Mouse (Mus musculus): Measurements from ENCODE around the gene Gm49416. TPM values are rescaled to one million over a fixed set of nuclear protein-coding genes. Genes with fewer than 3 reads are reported as not detected.

Gm49416 gene
- polyA plus RNA-seq, 1 experiment from 2014 or later: not detected

GRCm38 (mm10) chr19:8898576-8898975, 9.8 kb downstream of the Gm49416 start:
- DNase-seq (ENCODE audit: low spot score) (peak; percentile 4), ATAC-seq (ENCODE audit: low read depth) (no peak)
- H3K4me3 ChIP-seq (ENCODE audit: low read depth, low read length): peak overlapping the region; percentile 98
- no peaks in the 10 kb centered on the region for H3K27me3 ChIP-seq (replicated peaks; ENCODE audit: control insufficient read depth, insufficient read depth, low read length)
- H3K27ac ChIP-seq (replicated peaks; ENCODE audit: low read depth, low read length): peak overlapping the region; percentile 88
- H3K4me2 ChIP-seq (ENCODE audit: low read depth, low read length): peak overlapping the region; percentile 90
- 8% methylated on average over 13 of the region's 13 CpGs for WGBS
- H3K9me3 ChIP-seq (ENCODE audit: control insufficient read depth, low read length): no peaks in the 10 kb centered on the region
- peak overlapping the region; percentile 97 for H3K9ac ChIP-seq (ENCODE audit: low read depth, low read length)
- peaks cover 37% of the 10 kb centered on the region for H3K36me3 ChIP-seq (ENCODE audit: control insufficient read depth, insufficient read depth, low read length)
- peaks cover 16% of the 10 kb centered on the region for H3K4me1 ChIP-seq (ENCODE audit: control insufficient read depth, insufficient read depth, low read length)

GRCm38 (mm10) chr19:8899079-8899478, 10.4 kb downstream of the Gm49416 start:
- Histone ChIP-seq H3K36me3 (ENCODE audit: control insufficient read depth, insufficient read depth, low read length) (peaks cover 40% of the 10 kb centered on the region), H3K4me2 (ENCODE audit: low read depth, low read length) (peak overlapping the region; percentile 90), H3K27me3 (replicated peaks; ENCODE audit: control insufficient read depth, insufficient read depth, low read length) (no peaks in the 10 kb centered on the region), H3K4me3 (ENCODE audit: low read depth, low read length) (peak overlapping the region; percentile 98), H3K4me1 (ENCODE audit: control insufficient read depth, insufficient read depth, low read length) (peaks cover 16% of the 10 kb centered on the region), H3K27ac (replicated peaks; ENCODE audit: low read depth, low read length) (no peak overlapping the region), H3K9ac (ENCODE audit: low read depth, low read length) (peak overlapping the region; percentile 97), H3K9me3 (ENCODE audit: control insufficient read depth, low read length) (no peaks in the 10 kb centered on the region)
- peak; percentile 4 for DNase-seq (ENCODE audit: low spot score)
- WGBS: 51% methylated on average over 3 of the region's 3 CpGs
- ATAC-seq (ENCODE audit: low read depth): no peak

GRCm38 (mm10) chr19:8903412-8903811, 14.7 kb downstream of the Gm49416 start:
- H3K27me3 ChIP-seq (replicated peaks; ENCODE audit: control insufficient read depth, insufficient read depth, low read length): no peaks in the 10 kb centered on the region
- 93% methylated on average over 5 of the region's 5 CpGs for WGBS
- no peaks in the 10 kb centered on the region for H3K9me3 ChIP-seq (ENCODE audit: control insufficient read depth, low read length)
- no peak overlapping the region for H3K4me2 ChIP-seq (ENCODE audit: low read depth, low read length)
- no peak for ATAC-seq (ENCODE audit: low read depth)
- DNase-seq (ENCODE audit: low spot score): no peak
- H3K9ac ChIP-seq (ENCODE audit: low read depth, low read length): no peak overlapping the region
- H3K27ac ChIP-seq (replicated peaks; ENCODE audit: low read depth, low read length): no peak overlapping the region
- H3K4me3 ChIP-seq (ENCODE audit: low read depth, low read length): no peak overlapping the region
- peaks cover 10% of the 10 kb centered on the region for H3K4me1 ChIP-seq (ENCODE audit: control insufficient read depth, insufficient read depth, low read length)
- H3K36me3 ChIP-seq (ENCODE audit: control insufficient read depth, insufficient read depth, low read length): peaks cover 64% of the 10 kb centered on the region

- no peak overlapping the region for H3K9ac ChIP-seq (ENCODE audit: low read depth, low read length)
- no peak overlapping the region for H3K4me2 ChIP-seq (ENCODE audit: low read depth, low read length)
- no peaks in the 10 kb centered on the region for H3K9me3 ChIP-seq (ENCODE audit: control insufficient read depth, low read length)
- H3K27me3 ChIP-seq (replicated peaks; ENCODE audit: control insufficient read depth, insufficient read depth, low read length): no peaks in the 10 kb centered on the region
- no peak overlapping the region for H3K4me3 ChIP-seq (ENCODE audit: low read depth, low read length)
- H3K4me1 ChIP-seq (ENCODE audit: control insufficient read depth, insufficient read depth, low read length): no peaks in the 10 kb centered on the region
- DNase-seq (ENCODE audit: low spot score): no peak
- H3K27ac ChIP-seq (replicated peaks; ENCODE audit: low read depth, low read length): no peak overlapping the region
- peaks cover 97% of the 10 kb centered on the region for H3K36me3 ChIP-seq (ENCODE audit: control insufficient read depth, insufficient read depth, low read length)
- WGBS: 94% methylated on average over 6 of the region's 6 CpGs
- ATAC-seq (ENCODE audit: low read depth): no peak
Observed at GRCm38 (mm10) chr19:8908531-8908930, 19.8 kb downstream of the Gm49416 start.

GRCm38 (mm10) chr19:8911810-8912209, 23.1 kb downstream of the Gm49416 start:
- DNase-seq (ENCODE audit: low spot score): no peak
- Histone ChIP-seq H3K9ac (ENCODE audit: low read depth, low read length) (no peak overlapping the region), H3K36me3 (ENCODE audit: control insufficient read depth, insufficient read depth, low read length) (peaks cover 100% of the 10 kb centered on the region), H3K9me3 (ENCODE audit: control insufficient read depth, low read length) (no peaks in the 10 kb centered on the region), H3K4me1 (ENCODE audit: control insufficient read depth, insufficient read depth, low read length) (no peaks in the 10 kb centered on the region), H3K4me2 (ENCODE audit: low read depth, low read length) (no peak overlapping the region), H3K27ac (replicated peaks; ENCODE audit: low read depth, low read length) (no peak overlapping the region), H3K27me3 (replicated peaks; ENCODE audit: control insufficient read depth, insufficient read depth, low read length) (no peaks in the 10 kb centered on the region), H3K4me3 (ENCODE audit: low read depth, low read length) (no peak overlapping the region)
- ATAC-seq (ENCODE audit: low read depth): no peak
- 91% methylated on average over 5 of the region's 5 CpGs for WGBS

GRCm38 (mm10) chr19:8914212-8914611, 25.5 kb downstream of the Gm49416 start:
- H3K27me3 ChIP-seq (replicated peaks; ENCODE audit: control insufficient read depth, insufficient read depth, low read length): no peaks in the 10 kb centered on the region
- no peak overlapping the region for H3K9ac ChIP-seq (ENCODE audit: low read depth, low read length)
- no peak overlapping the region for H3K4me3 ChIP-seq (ENCODE audit: low read depth, low read length)
- 97% methylated on average over 3 of the region's 3 CpGs for WGBS
- H3K27ac ChIP-seq (replicated peaks; ENCODE audit: low read depth, low read length): no peak overlapping the region
- H3K9me3 ChIP-seq (ENCODE audit: control insufficient read depth, low read length): no peaks in the 10 kb centered on the region
- H3K4me1 ChIP-seq (ENCODE audit: control insufficient read depth, insufficient read depth, low read length): no peaks in the 10 kb centered on the region
- H3K36me3 ChIP-seq (ENCODE audit: control insufficient read depth, insufficient read depth, low read length): peaks cover 85% of the 10 kb centered on the region
- no peak for ATAC-seq (ENCODE audit: low read depth)
- H3K4me2 ChIP-seq (ENCODE audit: low read depth, low read length): no peak overlapping the region
- DNase-seq (ENCODE audit: low spot score): no peak

GRCm38 (mm10) chr19:8919000-8919399, 30.3 kb downstream of the Gm49416 start:
- Histone ChIP-seq H3K27ac (replicated peaks; ENCODE audit: low read depth, low read length) (no peak overlapping the region), H3K36me3 (ENCODE audit: control insufficient read depth, insufficient read depth, low read length) (peaks cover 48% of the 10 kb centered on the region), H3K27me3 (replicated peaks; ENCODE audit: control insufficient read depth, insufficient read depth, low read length) (no peaks in the 10 kb centered on the region), H3K4me3 (ENCODE audit: low read depth, low read length) (no peak overlapping the region), H3K9ac (ENCODE audit: low read depth, low read length) (no peak overlapping the region), H3K4me1 (ENCODE audit: control insufficient read depth, insufficient read depth, low read length) (0 out of 2 replicates have a peak, but pooled peaks cover 6% of the 10 kb centered on the region), H3K4me2 (ENCODE audit: low read depth, low read length) (no peak overlapping the region), H3K9me3 (ENCODE audit: control insufficient read depth, low read length) (no peaks in the 10 kb centered on the region)
- ATAC-seq (ENCODE audit: low read depth) (no peak), DNase-seq (ENCODE audit: low spot score) (no peak)
- 92% methylated on average over 3 of the region's 3 CpGs for WGBS

GRCm38 (mm10) chr19:8919684-8920072, 31.0 kb downstream of the Gm49416 start:
- Histone ChIP-seq H3K9me3 (ENCODE audit: control insufficient read depth, low read length) (no peaks in the 10 kb centered on the region), H3K4me1 (ENCODE audit: control insufficient read depth, insufficient read depth, low read length) (0 out of 2 replicates have a peak, but pooled peaks cover 6% of the 10 kb centered on the region), H3K4me3 (ENCODE audit: low read depth, low read length) (peak overlapping the region; percentile 84), H3K27ac (replicated peaks; ENCODE audit: low read depth, low read length) (peak overlapping the region; percentile 85), H3K27me3 (replicated peaks; ENCODE audit: control insufficient read depth, insufficient read depth, low read length) (no peaks in the 10 kb centered on the region), H3K4me2 (ENCODE audit: low read depth, low read length) (peak overlapping the region; percentile 79), H3K9ac (ENCODE audit: low read depth, low read length) (peak overlapping the region; percentile 81; the same call in 1 of the 2 replicates), H3K36me3 (ENCODE audit: control insufficient read depth, insufficient read depth, low read length) (peaks cover 42% of the 10 kb centered on the region)
- WGBS: 72% methylated on average over 6 of the region's 6 CpGs
- DNase-seq (ENCODE audit: low spot score) (no peak), ATAC-seq (ENCODE audit: low read depth) (no peak)

- 5% methylated on average over 14 of the region's 50 CpGs for WGBS
- ATAC-seq (ENCODE audit: low read depth): peak; percentile 95
Observed at GRCm38 (mm10) chr19:8920073-8920736, 31.5 kb downstream of the Gm49416 start, which contains the start of gene B3gat3. Gene B3gat3 (plus strand): TSS chr19:8920374.

More at GRCm38 (mm10) chr19:8920073-8920736, 31.5 kb downstream of the Gm49416 start, which contains the start of gene B3gat3:
- H3K36me3 ChIP-seq (ENCODE audit: control insufficient read depth, insufficient read depth, low read length): peaks cover 37% of the 10 kb centered on the region
- H3K9ac ChIP-seq (ENCODE audit: low read depth, low read length): peak within 1 kb of the TSS; percentile 81
- peak; percentile 96 for DNase-seq (ENCODE audit: low spot score)
- H3K27ac ChIP-seq (replicated peaks; ENCODE audit: low read depth, low read length): peak within 1 kb of the TSS; percentile 85
- H3K4me3 ChIP-seq (ENCODE audit: low read depth, low read length): peak within 1 kb of the TSS; percentile 84
- no peaks in the 10 kb centered on the region for H3K9me3 ChIP-seq (ENCODE audit: control insufficient read depth, low read length)
- no peaks in the 10 kb centered on the region for H3K27me3 ChIP-seq (replicated peaks; ENCODE audit: control insufficient read depth, insufficient read depth, low read length)
- H3K4me1 ChIP-seq (ENCODE audit: control insufficient read depth, insufficient read depth, low read length): 0 out of 2 replicates have a peak, but pooled peaks cover 6% of the 10 kb centered on the region
- H3K4me2 ChIP-seq (ENCODE audit: low read depth, low read length): peak within 1 kb of the TSS; percentile 79
